Mouse (Mus musculus) midbrain, embryonic 12.5 days (tissue): Measurements from ENCODE around the gene Astl. TPM values are rescaled to one million over a fixed set of nuclear protein-coding genes. Genes with fewer than 3 reads are reported as not detected.

ENCODE experiments used
- ATAC-seq: fragments of 200-750 bp; cut with Nextera tagmentation; 2 replicates; pipeline ENCODE4 v1.8.0; 2017; ENCODE audit warnings: low read depth, moderate TSS enrichment, moderate library complexity; ENCODE audit not compliant: low FRiP score
- H3K27ac ChIP-seq: fragments of 300-500 bp; sonication (generic); replicated peaks from 2 replicates; pipeline ENCODE4 v1.5.1; 2016; ENCODE audit warnings: mild to moderate bottlenecking
- H3K27me3 ChIP-seq: fragments of 300-500 bp; sonication (generic); 2 replicates; pipeline ENCODE4 v1.6.1; 2016; ENCODE audit warnings: mild to moderate bottlenecking
- H3K36me3 ChIP-seq: fragments of 300-500 bp; sonication (generic); 2 replicates; pipeline ENCODE4 v1.6.1; 2016
- H3K4me1 ChIP-seq: fragments of 300-500 bp; sonication (generic); 2 replicates; pipeline ENCODE4 v1.6.1; 2016
- H3K4me2 ChIP-seq: fragments of 300-500 bp; sonication (generic); replicated peaks from 2 replicates; pipeline ENCODE4 v1.6.1; 2016; ENCODE audit warnings: mild to moderate bottlenecking, moderate library complexity
- H3K4me3 ChIP-seq: fragments of 300-500 bp; sonication (generic); 2 replicates; pipeline ENCODE4 v1.5.1; 2016; ENCODE audit warnings: mild to moderate bottlenecking
- H3K9ac ChIP-seq: fragments of 300-500 bp; sonication (generic); replicated peaks from 2 replicates; pipeline ENCODE4 v1.6.1; 2016; ENCODE audit warnings: mild to moderate bottlenecking, moderate library complexity
- H3K9me3 ChIP-seq: fragments of 300-500 bp; sonication (generic); 2 replicates; pipeline ENCODE4 v1.6.1; 2016; ENCODE audit warnings: mild to moderate bottlenecking
- WGBS: fragments of 180-500 bp; shearing (Covaris S2); methylation state at CpG from one replicate; pipeline ENCODE4 v1.1.7; 2016; 5-methylcytosine and 5-hydroxymethylcytosine counted together
- polyA plus RNA-seq: library from polyadenylated mRNA; unstranded; fragments of >200 nt; fragmentation: Nextera tagmentation; extraction: Ambion mirVana; gene quantifications from 2 replicates; pipeline ENCODE4 v1.2.1, GENCODE M21; 2016

Gene Astl
- polyA plus RNA-seq, 1 experiment from 2014 or later: not detected

GRCm38 (mm10) chr2:127341159-127341558 lies 2.7 kb downstream of the Astl start:
- H3K9ac ChIP-seq: no peak overlapping the region
- WGBS: 15% methylated on average over 3 of the region's 3 CpGs
- no peak overlapping the region for H3K27ac ChIP-seq
- peaks cover 5% of the 10 kb centered on the region for H3K4me1 ChIP-seq
- H3K36me3 ChIP-seq: no peaks in the 10 kb centered on the region
- no peak overlapping the region for H3K4me3 ChIP-seq
- no peaks in the 10 kb centered on the region for H3K9me3 ChIP-seq
- peaks cover 19% of the 10 kb centered on the region for H3K27me3 ChIP-seq
- H3K4me2 ChIP-seq: no peak overlapping the region
- peak; percentile 30; the same call in 1 of the 2 replicates for ATAC-seq

- no peak overlapping the region for H3K9ac ChIP-seq
- no peaks in the 10 kb centered on the region for H3K4me1 ChIP-seq
- no peak overlapping the region for H3K4me2 ChIP-seq
- no peak overlapping the region for H3K4me3 ChIP-seq
- WGBS: 68% methylated on average over 1 of the region's 1 CpGs
- no peak for ATAC-seq
- 0 out of 2 replicates have a peak, but pooled peaks cover 3% of the 10 kb centered on the region for H3K27me3 ChIP-seq
- H3K36me3 ChIP-seq: no peaks in the 10 kb centered on the region
- H3K27ac ChIP-seq: no peak overlapping the region
- H3K9me3 ChIP-seq: no peaks in the 10 kb centered on the region
Observed at GRCm38 (mm10) chr2:127346334-127346733, 7.9 kb downstream of the Astl start.

GRCm38 (mm10) chr2:127347147-127347985 lies 8.9 kb downstream of the Astl start:
- WGBS: 78% methylated on average over 13 of the region's 13 CpGs
- H3K4me1 ChIP-seq: no peaks in the 10 kb centered on the region
- ATAC-seq: no peak
- H3K27me3 ChIP-seq: 0 out of 2 replicates have a peak, but pooled peaks cover 3% of the 10 kb centered on the region
- H3K9me3 ChIP-seq: no peaks in the 10 kb centered on the region
- H3K4me3 ChIP-seq: no peak overlapping the region
- H3K27ac ChIP-seq: no peak overlapping the region
- H3K36me3 ChIP-seq: no peaks in the 10 kb centered on the region
- H3K9ac ChIP-seq: no peak overlapping the region
- H3K4me2 ChIP-seq: no peak overlapping the region

GRCm38 (mm10) chr2:127353881-127354280 lies 15.4 kb downstream of the Astl start:
- 87% methylated on average over 4 of the region's 4 CpGs for WGBS
- Histone ChIP-seq H3K27me3 (peaks cover 18% of the 10 kb centered on the region), H3K27ac (no peak overlapping the region), H3K36me3 (no peaks in the 10 kb centered on the region), H3K9me3 (no peaks in the 10 kb centered on the region), H3K4me1 (no peaks in the 10 kb centered on the region), H3K4me3 (no peak overlapping the region), H3K9ac (no peak overlapping the region), H3K4me2 (no peak overlapping the region)
- ATAC-seq: no peak

- H3K27ac ChIP-seq: no peak within 1 kb of the TSS
- H3K4me2 ChIP-seq: peak within 1 kb of the TSS; percentile 73
- ATAC-seq: peak; percentile 67
- peak within 1 kb of the TSS; percentile 43 for H3K4me3 ChIP-seq
- no peaks in the 10 kb centered on the region for H3K9me3 ChIP-seq
- WGBS: 1% methylated on average over 42 of the region's 49 CpGs
- H3K9ac ChIP-seq: peak within 1 kb of the TSS; percentile 17; the same call in 1 of the 2 replicates
- peaks cover 86% of the 10 kb centered on the region for H3K27me3 ChIP-seq
- H3K4me1 ChIP-seq: peaks cover 15% of the 10 kb centered on the region
- no peaks in the 10 kb centered on the region for H3K36me3 ChIP-seq
Observed at GRCm38 (mm10) chr2:127362459-127363281, 24.2 kb downstream of the Astl start, which contains the start of gene Adra2b. Adra2b (plus strand) TSS chr2:127363208.

GRCm38 (mm10) chr2:127363282-127363652 lies 24.8 kb downstream of the Astl start:
- H3K36me3 ChIP-seq: no peaks in the 10 kb centered on the region

GRCm38 (mm10) chr2:127363696-127364095 lies 25.3 kb downstream of the Astl start:
- Histone ChIP-seq H3K9me3 (no peaks in the 10 kb centered on the region), H3K36me3 (no peaks in the 10 kb centered on the region), H3K9ac (no peak overlapping the region), H3K4me2 (peak overlapping the region; percentile 73), H3K27ac (no peak overlapping the region), H3K4me1 (peaks cover 15% of the 10 kb centered on the region), H3K27me3 (peaks cover 85% of the 10 kb centered on the region), H3K4me3 (peak overlapping the region; percentile 43)
- WGBS: 7% methylated on average over 20 of the region's 20 CpGs
- no peak for ATAC-seq

More at GRCm38 (mm10) chr2:127363282-127363652, 24.8 kb downstream of the Astl start:
- H3K4me3 ChIP-seq: peak overlapping the region; percentile 43
- WGBS: 2% methylated on average over 28 of the region's 28 CpGs
- H3K27ac ChIP-seq: no peak overlapping the region
- peak overlapping the region; percentile 17; the same call in 1 of the 2 replicates for H3K9ac ChIP-seq
- peak overlapping the region; percentile 73 for H3K4me2 ChIP-seq
- H3K27me3 ChIP-seq: peaks cover 89% of the 10 kb centered on the region
- ATAC-seq: no peak
- no peaks in the 10 kb centered on the region for H3K9me3 ChIP-seq
- peaks cover 15% of the 10 kb centered on the region for H3K4me1 ChIP-seq

GRCm38 (mm10) chr2:127364452-127364851 lies 26.0 kb downstream of the Astl start:
- no peak overlapping the region for H3K27ac ChIP-seq
- H3K27me3 ChIP-seq: peaks cover 84% of the 10 kb centered on the region
- H3K9me3 ChIP-seq: no peaks in the 10 kb centered on the region
- H3K4me3 ChIP-seq: no peak overlapping the region
- no peak for ATAC-seq
- H3K4me2 ChIP-seq: no peak overlapping the region
- H3K9ac ChIP-seq: no peak overlapping the region
- peaks cover 15% of the 10 kb centered on the region for H3K4me1 ChIP-seq
- H3K36me3 ChIP-seq: no peaks in the 10 kb centered on the region
- 28% methylated on average over 8 of the region's 8 CpGs for WGBS

GRCm38 (mm10) chr2:127367126-127367820 lies 28.8 kb downstream of the Astl start:
- Histone ChIP-seq H3K27me3 (peaks cover 60% of the 10 kb centered on the region), H3K4me2 (no peak overlapping the region), H3K9ac (no peak overlapping the region), H3K9me3 (no peaks in the 10 kb centered on the region), H3K4me1 (peaks cover 15% of the 10 kb centered on the region), H3K36me3 (no peaks in the 10 kb centered on the region), H3K4me3 (no peak overlapping the region), H3K27ac (no peak overlapping the region)
- ATAC-seq: no peak
- 74% methylated on average over 10 of the region's 10 CpGs for WGBS

- ATAC-seq: no peak
- Histone ChIP-seq H3K36me3 (no peaks in the 10 kb centered on the region), H3K4me2 (no peak overlapping the region), H3K9me3 (no peaks in the 10 kb centered on the region), H3K27me3 (peaks cover 35% of the 10 kb centered on the region), H3K9ac (no peak overlapping the region), H3K27ac (no peak overlapping the region), H3K4me1 (no peaks in the 10 kb centered on the region), H3K4me3 (no peak overlapping the region)
- WGBS: 74% methylated on average over 5 of the region's 5 CpGs
Observed at GRCm38 (mm10) chr2:127369703-127370376, 31.4 kb downstream of the Astl start.
